Mouse (Mus musculus): ENCODE results near the gene Eif3i. TPM values are rescaled to one million over a fixed set of nuclear protein-coding genes. Genes with fewer than 3 reads are reported as not detected.
A peak's percentile ranks its signal among the peaks of the same experiment; 100 is the strongest.
"Not testable (repeated sequence)": the region's sequence is repeated elsewhere in the genome, so short reads cannot be mapped to it uniquely, and the experiment has no call there.

Eif3i gene
- total RNA-seq, 2 experiments from 2014 or later: 136 to 140 TPM

DNA sequence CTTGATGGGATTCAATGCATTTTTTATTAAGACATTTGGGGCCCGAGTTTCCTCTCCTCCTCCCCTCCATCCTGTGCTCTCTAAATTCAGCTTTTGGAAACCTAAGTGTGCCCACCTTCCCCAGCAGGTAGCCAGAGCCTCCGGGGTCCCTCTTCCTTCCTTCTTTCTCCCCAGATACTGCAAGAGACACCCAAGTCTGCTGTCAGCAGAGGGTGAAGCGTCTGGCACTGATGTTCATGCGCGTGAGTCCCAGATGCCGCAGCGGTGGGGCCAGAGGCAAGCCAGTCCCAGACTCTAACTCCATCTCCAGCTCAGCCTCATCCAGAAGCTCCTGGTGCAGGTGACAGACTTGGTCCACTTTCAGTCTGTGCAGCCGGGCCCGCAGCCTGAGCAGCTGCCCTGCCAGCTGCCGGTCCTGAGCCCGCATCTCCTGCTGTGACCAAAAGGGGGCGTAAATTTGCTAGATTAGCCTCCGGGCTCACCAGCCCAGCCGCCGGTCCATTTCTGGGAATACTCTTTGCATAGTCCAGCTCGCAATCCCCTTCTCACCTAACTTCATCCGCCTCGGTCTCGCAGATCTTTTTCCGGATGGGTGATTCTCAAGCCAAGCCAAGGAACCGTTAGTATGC is 23.5 kb downstream of the Eif3i start:
- peak; percentile 77 to 78 for DNase-seq (ENCODE audit: low spot score in 2 of 2)

DNA sequence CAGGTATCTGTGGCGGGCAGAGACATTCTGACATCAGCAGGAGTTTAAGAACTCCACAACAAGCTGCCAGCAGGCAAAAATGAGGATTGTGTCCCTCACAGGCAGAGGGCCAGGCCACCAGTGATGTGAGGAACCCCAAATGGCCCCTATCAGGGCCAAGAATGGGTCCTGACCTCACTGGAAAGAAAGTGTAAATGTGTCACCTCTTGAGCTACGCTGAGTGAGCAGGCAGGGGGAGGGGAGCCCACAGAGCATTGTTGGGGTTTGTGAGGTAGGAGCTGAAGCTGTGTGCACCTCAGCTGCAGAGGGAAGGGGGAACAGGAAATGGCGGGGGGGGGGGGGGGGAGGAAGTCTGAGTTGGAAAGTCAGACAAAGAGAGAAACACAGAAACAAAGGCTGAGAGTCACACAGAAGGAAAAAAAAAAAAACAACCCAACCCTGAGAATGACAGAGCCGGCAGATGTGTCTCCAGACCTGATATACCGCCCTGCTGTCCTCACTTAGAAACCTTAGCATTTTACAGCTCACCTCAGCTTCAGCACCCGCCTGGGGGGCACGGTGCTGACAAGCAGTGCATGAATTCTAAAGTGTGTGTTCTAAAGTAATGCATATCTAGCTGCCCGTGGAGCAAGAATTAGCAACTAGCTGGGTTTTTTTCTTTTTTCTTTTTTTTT is 25.1 kb downstream of the Eif3i start:
- no peak for DNase-seq (ENCODE audit: low spot score in 2 of 2)

DNA sequence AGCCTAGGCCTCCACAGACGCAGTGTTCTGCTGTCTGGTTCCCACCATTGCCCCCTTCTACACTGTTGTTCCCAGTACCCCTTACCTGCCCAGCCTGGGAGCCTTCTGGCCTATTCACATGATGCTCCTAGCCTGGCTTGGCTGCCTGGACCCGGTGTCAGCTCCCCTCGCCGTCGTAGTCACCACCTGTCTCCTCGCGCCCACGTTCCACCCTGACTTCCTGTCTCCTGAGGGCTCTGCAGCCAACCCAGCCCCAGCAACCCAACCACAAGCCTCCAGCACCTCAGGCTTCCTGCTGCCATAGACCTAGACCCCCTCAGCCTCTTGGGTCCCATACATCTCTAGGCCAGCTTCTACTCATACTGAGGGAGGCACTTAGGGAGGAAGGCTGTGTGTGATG is 27.0 kb downstream of the Eif3i start, which contains the start of gene Lck:
Gene Lck (minus strand): TSS at position 212 of the 400 bp plus-strand sequence.
- DNase-seq (ENCODE audit: low spot score in 2 of 2): no peak

DNA sequence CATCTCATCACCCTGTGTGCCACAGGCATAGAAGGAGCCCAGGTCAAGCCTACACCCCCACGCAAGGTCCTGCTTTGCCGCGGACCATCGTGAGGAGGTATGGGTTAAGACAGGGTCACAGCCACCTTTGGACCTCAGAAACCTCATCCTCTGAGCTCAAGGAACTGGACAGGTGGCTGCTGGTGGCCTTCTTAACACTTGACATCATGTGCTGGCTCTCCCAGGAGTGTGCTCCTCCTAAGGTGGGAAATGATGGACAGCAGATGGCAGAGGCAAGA is 27.4 kb downstream of the Eif3i start:
- no peak for DNase-seq (ENCODE audit: low spot score in 2 of 2)

DNA sequence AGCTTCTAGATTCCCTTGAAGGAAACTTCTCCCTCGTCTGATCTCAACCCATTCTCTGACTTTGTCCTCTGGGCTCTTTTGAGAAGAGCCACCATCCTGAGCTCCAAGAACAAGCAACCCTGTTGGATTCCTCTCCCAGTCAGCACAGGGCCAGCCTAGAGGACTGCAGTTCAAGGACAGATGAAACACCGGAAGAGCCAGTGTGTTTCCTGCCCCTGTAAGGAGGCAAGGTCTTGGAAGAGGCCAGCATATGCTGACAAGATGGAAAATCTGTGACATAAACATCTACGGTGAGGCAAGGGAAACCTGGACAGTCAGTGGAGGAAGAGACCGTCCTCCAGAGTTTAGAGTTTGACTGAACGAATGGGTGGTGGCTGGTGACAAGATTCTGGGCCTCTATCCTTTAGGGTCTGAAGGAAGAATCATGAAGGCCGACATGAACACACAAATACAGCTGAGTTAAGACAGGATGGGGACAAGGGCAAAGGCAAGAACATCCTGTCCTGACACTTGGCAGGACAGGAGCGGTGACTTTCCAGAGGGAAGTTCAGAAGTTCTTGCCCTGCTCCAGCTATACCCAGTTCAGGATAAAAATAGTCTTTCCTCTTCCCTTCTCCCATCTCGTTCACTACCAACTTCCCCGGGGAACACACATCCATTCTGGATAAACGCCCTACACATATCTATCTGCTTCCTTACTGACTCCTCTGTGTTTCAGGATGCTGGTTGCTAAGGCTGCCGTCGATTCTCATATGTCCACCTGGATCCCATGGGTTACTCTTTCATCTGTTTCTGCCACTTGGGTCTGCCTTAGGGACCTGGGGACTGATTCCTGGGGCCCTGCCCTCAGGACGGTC is 28.0 kb downstream of the Eif3i start:
- DNase-seq (ENCODE audit: low spot score in 2 of 2): no peak

DNA sequence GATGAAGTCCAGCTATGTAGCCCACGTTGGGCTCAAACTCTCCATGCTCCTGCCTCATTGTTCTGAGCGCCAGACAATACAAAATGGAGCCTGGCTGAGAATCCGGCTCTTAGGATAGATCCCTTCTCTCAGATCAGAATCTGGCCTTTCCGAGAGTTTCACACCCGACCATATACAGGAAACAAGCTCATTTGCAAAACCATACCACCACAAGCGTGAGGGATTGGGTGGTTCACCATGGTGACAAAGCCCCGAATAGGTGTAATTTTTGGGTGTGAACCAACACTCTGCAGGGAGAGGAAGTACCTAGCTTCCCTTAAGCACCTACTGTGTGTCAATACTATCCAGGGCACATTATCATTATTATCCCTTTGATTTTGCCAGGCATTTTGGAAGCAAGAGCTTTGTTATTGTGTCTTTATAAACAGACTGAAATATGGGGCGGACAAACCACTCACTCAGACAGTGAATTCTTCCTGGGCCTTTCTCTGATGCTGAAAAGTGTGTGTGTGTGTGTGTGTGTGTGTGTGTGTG is 28.8 kb downstream of the Eif3i start:
- no peak for DNase-seq (ENCODE audit: low spot score in 2 of 2)

DNA sequence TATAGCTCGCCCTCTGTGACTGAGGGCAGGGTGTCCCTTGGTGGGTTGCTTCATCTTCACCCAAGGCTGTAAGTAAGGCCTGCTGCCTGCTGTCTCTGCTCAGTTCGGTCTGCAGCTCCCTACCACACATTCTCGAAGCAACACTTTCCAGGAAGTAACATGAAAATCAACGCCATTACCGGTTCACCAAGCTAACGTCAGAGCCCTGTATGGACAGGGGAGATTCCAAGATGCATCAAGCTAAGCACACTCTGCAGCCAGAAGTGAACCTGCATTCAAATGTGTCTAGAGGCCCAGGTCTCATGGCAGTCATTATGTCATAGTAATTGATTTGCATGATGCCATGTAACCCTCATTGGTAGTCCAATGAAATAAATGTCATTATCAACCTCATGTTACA is 30.4 kb downstream of the Eif3i start:
- DNase-seq (ENCODE audit: low spot score in 2 of 2): no peak

DNA sequence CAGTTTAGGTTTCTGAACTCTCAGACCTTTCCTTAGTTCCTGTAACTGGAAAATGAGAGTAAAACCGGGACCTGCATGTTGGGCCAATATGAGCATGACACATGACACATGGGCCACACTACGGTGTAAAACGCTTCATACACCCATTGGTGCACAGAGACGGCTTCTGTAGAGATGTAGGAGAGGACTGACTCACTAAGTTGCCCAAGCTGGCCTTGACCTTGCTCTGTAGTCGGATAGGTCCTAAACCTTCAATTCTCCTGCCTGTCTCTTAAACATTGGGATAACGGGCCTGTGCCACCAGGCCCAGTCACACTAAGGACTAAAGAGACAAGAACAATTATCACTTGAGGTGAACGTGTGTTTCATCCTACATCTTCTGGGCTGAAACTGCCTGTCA is 32.1 kb downstream of the Eif3i start:
- no peak for DNase-seq (ENCODE audit: low spot score in 2 of 2)

DNA sequence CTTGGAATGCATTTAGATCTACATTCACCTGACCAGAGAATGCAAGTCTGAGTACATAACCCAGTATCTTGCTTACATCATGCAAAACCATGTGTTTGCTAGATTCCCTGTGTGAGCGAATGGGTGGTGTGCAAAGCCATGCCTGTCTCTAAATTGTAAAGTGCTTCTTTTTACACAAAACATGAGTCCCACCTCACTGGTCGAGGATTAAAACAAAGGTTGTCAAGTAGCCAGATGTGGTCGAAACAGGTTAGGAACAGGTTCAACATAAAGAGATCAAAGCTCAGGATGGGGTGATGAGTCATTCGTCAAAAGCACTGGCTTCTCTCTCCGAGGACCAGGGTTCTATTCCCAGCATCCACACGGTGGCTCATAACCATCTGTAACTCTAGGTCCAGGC is 35.3 kb downstream of the Eif3i start:
- DNase-seq (ENCODE audit: low spot score in 2 of 2): no peak

DNA sequence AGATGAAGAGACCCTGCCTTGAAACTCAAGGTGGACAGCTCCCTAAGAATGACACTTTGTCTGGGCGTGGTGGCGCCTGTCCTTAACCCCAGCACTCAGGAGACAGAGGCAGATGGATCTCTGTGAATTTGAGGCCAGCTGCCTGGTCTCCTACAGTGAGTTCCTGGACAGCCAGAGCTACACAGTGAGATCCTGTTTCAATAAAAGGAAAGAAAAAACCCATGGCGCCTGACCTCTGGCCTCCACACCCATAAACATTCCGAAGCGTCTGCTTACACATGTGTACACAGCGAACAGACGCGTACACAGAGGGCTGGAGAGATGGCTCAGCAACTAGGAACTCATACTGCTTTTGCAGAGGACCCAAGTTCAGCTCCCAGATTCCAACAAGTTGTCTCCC is 36.7 kb downstream of the Eif3i start:
- DNase-seq (ENCODE audit: low spot score in 2 of 2): no peak

DNA sequence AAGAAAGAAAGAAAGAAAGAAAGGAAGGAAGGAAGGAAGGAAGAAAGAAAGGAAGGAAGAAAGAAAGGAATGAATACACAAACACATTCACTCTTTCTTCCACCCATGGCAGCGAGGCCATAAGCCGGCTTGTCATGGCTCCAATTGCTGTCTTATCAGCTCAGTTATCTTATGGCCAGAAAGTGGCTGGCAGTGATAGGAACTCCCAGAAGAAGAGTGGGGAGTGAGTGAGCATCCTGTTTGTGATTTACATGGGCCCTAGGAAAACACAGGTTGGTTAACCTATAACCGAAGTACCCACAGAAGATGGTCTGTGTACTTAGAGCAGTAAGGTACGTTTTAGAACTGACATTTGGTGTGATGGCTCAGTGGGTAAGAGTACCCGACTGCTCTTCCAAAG is 39.3 kb downstream of the Eif3i start:
- DNase-seq (ENCODE audit: low spot score in 2 of 2): no peak

DNA sequence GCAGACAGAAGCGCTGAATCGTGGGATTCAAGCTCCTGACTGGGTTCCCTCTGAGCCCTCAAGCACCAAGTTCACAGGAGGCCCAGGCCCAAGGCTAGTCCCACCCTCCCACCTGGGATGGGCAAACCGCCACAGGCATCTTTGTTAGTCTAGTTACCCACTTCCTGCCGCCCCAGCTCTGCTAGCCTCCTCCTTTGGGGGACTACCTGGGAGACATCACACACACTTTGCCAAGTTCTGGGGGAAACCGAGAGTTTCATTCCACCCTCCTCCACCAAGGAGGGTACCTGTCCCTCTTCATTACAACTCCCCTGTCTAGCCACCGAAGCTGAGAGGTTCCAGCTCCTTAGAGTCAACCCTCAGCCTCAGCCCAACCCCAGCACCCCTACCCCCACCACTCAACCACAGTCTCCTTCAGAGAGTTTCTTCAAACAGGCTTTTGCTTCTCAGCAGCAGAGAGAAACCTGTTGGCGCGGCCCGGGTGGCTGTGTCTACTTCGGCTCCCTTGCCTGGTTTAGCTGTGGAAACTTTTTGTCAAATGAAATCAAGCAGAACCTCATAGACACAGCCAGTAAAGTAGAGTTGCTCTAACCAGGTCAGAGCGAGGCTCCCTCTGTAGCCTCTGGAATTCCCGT is 42.0 kb downstream of the Eif3i start:
- DNase-seq (ENCODE audit: low spot score in 2 of 2): no peak

DNA sequence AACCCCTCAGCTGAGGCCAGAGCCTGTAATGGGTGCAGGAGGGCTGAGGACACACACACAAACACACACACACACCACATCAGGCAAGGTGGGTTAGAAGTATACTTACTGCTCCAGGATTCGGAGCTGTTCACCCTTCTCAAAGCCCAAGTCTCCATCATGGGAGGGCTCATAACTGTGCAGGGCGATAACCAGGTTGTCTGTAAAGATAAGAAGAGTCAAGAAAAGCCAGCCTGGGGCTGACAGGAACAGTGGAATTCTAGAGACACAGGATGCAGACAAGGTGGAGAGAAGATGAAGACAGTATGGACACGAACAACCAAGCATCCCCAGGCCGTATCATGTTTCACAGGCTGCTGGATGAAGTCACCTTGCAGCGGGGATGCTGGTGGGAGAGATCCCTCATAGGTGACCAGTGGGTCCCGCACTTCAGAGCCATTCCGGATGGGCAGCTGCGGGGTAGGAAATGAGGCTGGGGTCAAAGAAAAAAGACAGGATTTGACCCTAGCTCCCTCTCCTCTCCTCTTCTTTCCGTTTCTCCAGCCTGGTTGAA is 43.1 kb downstream of the Eif3i start:
- DNase-seq (ENCODE audit: low spot score in 2 of 2): no peak

DNA sequence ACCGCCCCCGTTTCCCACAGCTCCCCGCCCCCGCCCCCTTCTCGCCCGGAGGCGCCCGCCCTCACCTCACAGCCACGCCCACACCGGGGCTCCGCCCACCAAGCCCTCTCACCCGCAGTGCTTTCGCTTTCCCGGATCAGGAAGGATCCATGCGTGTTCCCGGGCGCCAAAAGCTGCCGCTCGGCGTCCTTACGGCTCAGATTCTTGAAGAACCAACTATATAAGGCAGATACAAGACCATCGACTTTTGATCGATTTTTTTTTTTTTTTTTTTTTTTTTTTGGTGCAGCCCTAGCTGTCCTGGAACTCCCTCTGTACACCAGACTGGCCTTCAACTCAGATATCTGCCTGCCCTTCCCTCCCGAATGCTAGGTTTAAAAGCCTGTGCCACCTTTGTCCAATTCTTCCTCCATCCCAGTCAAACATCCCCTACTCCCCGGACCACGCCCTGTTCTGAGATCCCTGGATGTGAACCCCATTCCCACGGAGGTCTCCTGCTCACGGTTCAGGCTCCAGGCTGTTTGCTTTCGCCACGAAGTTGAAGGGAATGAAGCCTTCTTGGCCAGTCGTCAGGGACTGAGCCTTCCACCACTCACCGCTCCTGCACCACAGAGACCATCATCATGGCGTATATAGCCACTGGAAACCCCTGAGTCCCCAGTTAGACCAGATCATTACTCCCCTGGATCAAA is 43.8 kb downstream of the Eif3i start:
- peak; percentile 80 to 86 for DNase-seq (ENCODE audit: low spot score in 2 of 2)

DNA sequence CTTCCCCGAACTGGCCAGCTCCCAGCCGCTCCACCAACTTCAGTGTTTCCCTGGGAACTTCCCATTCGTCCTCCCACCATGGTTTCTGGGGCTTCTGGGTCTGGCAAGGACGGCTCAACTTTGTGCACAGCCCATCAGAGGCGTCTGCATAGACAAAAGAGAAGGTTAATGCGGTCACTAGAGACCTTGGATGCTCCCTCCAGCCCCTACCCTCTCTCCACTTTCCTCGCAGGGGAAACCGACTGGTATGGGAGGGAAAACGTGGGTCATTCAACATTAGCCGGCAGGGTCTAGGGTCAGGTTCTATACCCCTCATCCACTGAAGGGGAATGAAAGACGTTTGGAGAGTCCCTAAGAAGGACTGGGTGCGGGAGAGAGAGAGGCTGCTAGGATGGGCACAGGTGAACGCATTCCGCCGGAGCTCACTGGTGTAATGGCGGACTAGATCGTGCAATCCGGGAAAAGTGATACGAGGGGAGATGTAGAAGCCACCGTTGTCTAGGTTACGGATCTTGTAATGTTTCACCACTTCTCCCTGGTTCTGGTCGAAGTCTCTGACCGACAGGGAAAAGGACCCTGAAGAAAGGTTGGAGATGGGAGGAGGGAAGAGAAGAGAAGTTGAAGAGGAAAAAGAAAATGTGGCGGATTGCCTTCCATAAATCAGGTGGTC is 44.5 kb downstream of the Eif3i start:
- DNase-seq (ENCODE audit: low spot score in 2 of 2): peak; percentile 34 to 53

DNA sequence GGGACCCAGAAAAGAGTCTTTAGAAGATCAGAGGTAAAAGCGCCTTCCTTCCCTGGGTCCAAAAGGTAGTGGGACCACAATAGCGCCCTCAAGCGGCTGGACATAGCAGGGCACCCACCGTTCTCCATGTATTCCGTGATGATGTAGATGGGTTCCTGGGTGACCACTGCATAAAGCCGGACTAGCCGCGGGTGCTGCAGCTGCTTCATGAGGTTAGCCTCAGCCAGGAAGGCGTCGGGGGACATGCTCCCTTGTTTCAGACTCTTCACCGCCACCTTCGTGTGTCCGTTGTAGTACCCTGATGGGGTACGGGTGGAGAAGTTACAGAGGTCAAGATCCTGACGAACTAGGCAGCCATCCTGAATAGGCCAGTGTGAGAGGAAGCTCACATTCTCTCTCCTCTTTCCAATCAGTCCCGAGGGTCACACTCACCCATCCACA is 45.0 kb downstream of the Eif3i start:
- peak; percentile 61 to 72 for DNase-seq (ENCODE audit: low spot score in 2 of 2)

DNA sequence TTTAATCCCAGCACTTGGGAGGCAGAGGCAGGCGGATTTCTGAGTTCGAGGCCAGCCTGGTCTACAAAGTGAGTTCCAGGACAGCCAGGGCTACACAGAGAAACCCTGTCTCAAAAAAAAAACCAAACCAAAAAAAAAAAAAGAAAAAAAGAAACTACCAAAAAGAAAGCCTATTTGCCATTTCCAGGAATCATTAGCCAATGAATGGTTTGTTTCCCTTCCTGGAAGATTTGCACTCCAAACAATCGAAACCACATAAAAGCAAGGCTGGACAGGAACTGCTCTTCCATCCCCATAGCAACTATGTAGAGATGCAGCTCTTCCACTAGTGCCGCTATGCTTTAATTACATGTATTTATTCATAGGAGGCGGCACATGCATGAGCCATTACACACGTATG is 45.9 kb downstream of the Eif3i start:
- DNase-seq (ENCODE audit: low spot score in 2 of 2): not testable (repeated sequence)

DNA sequence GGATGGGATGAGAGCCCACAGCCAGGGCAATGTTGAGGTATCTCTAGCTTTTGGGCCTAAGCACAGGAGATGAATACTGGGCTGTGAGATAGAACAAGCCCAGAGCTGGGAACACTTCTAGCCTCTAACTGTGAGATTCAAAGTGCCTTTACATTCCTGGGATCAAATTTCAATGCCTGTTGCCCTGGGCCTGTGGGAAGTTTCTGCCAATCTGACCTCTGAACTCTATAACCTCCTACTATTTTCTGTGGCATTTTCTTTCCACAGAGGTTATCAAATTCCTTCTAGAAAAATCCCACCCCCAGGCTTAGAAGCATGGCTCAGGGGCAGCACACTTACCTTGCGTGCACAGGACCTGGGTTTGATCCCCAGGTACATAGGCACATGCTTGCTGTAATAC is 50.2 kb downstream of the Eif3i start:
- no peak for DNase-seq (ENCODE audit: low spot score in 2 of 2)

DNA sequence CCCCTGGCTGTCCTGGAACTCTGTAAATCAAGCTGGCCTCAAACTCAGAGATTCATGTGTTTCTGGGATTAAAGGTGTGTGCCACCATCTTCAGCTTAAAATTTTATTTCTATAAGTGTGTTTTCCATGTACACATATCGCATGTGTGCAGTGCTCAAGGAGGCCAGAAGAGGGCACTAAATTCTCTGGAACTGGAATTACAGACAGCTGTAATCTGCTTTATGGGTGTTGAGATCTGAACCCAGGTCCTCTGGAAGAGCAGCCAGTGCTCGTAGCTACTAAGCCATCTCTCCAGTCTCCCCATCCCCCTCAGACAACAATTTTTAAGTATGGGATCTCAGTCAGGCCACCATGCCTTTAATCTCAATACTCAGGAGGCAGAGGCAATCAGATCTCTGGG is 51.1 kb downstream of the Eif3i start:
- DNase-seq (ENCODE audit: low spot score in 2 of 2): peak in 1 of 2 experiments; percentile 12

DNA sequence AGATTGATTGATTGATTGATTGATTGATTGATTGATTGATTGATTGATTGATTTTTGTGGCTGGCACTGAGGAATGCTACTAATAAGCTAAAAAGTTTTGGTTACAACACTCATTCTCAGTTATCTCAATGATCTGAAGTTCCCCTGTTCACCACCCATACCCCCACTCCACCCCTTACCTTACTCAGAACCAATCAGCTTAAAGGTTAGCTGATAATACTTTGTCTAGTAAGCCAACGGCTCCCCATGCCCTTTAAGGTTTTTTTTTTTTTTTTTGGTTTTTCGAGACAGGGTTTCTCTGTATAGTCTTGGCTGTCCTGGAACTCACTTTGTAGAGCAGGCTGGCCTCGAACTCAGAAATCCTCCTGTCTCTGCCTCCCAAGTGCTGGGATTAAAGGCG is 52.8 kb downstream of the Eif3i start:
- DNase-seq (ENCODE audit: low spot score in 2 of 2): not testable (repeated sequence)
